Mouse (Mus musculus) spleen, postnatal 36 days (tissue): ENCODE data around the gene Gm5475.
"Not testable (repeated sequence)": the region's sequence is repeated elsewhere in the genome, so short reads cannot be mapped to it uniquely, and the experiment has no call there.

Experiments
- DNase-seq, 2 experiments: peaks; one replicate each; pipeline ENCODE4 v3.0.0; 2022; ENCODE audit warnings: low spot score in 2 of 2, mixed read lengths in 1 of 2

Gm5475 gene

GRCm38 (mm10) chr15:100421758-100422197 lies at the start of gene Gm5475:
Gene Gm5475, plus strand, starts transcription at chr15:100422147.
- DNase-seq: peak in 1 of 2 experiments; percentile 6

- DNase-seq: peak; percentile 24 to 29
These were observed 46.9 kb upstream of the Gm5475 start for GRCm38 (mm10) chr15:100375066-100375465.

DNA sequence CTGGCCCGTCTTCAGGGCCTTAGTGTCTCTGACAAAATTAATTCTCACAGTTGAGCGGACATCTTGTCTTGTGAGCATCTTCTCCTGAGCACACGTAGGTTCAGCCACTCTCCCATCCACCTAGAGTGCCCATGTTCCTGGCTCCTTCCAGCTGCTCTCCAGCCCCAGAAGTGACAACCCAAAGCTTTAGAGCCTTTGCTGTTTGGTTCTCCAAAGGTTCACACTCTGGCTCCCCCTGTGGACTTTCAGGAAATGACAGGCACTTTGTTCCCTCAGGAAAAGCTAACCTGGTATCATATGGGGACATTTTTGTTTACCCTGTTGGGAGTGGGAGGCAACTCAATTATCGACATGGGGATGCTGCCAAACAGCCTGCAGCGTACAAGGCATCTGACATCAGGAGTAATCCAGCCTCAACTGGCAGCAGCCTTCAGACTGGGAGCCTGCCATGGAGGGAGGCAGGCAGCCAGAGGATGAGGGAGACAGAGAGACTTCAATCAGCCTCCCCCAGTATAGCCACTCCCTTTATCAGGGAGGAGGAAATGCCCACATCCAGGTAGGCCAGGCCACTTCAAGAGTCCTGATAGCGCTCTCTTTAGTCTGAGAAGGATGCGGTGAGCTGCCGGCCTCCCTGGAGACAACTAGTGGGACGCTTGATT lies 44.0 kb upstream of the Gm5475 start:
- not testable (repeated sequence) for DNase-seq

DNA sequence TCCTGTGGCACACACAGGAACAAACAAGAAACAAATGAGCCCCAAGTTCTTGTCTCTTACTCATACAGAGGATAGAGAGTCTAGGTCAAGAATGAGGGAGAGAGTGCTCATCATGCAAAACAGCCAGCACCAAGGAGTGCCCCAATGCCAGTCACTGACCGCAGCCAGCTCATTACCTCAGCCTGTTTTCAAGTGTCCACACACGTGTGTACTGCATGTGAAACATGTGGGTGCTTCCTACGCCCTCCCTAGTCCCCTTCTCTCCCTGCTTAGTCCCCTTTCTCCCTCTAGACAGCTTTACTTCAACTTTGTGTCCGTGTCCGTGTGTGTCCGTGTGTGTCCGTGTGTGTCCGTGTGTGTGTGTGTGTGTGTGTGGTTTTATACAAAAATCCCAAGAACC lies 42.3 kb upstream of the Gm5475 start:
- no peak for DNase-seq

GRCm38 (mm10) chr15:100380104-100380503 lies 41.8 kb upstream of the Gm5475 start:
- no peak for DNase-seq

- DNase-seq: no peak
These were observed 36.2 kb upstream of the Gm5475 start for GRCm38 (mm10) chr15:100385705-100386104.

GRCm38 (mm10) chr15:100387544-100388223 lies 34.3 kb upstream of the Gm5475 start:
- no peak for DNase-seq

GRCm38 (mm10) chr15:100388224-100388835 lies 33.6 kb upstream of the Gm5475 start:
- peak; percentile 41 for DNase-seq

DNA sequence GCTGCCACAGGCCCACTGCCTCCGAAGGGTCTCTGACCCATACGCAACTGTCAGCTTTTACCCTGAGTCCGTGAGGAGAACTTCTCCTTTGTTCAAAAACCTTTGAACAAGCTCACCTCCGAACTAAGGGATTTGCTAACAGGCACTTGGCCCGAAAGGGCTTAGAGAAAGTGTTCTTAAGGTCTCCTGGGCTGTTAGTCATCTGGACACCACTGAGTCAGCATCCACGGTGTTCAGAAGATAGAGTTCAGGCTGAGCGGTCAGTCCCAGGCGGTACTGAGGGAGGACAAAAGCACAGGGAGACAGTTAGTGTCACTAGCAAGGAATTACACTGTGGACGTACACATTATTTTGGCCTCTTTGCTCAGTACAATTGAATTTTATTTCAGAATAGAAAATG lies 33.1 kb upstream of the Gm5475 start:
- DNase-seq: no peak

DNA sequence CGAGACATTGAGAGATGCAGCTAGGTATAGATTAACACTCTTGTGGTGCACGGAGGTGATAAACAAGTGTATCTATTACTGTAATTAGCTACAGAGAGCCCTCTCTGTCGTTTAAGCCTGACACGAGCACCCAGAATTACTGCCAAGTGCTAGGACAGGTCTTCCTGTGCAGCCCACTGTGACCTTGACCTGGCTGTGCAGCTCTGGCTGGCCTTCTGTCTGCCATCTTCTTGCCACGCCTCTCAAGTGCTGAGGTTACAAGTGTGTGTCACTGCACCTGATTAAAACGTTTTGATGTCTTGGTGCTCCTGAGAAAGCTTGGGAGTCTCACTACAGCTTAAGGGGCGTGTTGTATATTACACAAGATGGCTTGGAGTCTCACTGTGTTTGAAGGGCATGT lies 30.9 kb upstream of the Gm5475 start:
- DNase-seq: no peak

DNA sequence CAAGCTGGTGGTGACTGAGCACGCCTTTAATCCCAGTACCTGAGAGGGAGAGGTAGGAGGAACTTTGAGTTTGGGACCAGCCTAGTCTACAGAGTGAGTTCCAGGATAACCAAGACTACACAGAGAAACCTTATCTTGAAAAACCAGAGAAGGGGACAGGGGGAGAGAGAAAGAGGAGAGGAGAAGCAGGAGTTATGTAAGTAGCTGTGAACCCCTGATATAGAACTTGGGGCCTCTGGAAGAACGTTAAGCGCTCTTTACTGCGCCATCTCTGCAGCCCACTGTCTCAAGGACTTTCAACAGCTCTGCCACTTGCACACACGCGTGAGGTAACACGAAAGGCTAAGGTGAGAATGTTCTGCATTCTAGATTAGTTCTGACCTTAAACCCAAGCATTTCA lies 30.3 kb upstream of the Gm5475 start:
- no peak for DNase-seq

- no peak for DNase-seq
These were observed 28.9 kb upstream of the Gm5475 start for GRCm38 (mm10) chr15:100393016-100393415.

DNA sequence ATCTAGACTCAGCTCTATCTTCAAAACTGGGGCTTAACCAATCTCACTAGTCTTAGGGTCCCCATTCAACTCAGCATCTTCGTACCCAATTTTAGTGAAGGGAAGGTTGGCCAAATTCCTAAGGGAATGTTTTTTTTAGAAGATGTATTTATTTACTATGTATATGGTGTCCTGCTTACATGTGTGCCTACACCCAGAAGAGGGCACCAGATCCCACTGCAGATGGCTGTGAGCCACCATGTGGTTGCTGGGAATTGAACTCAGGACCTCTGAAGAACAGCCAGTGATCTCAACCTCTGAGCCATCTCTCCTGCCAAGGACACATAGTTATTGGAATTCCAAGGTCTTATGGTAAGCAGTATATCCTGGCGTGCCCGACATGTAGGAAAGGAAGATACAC lies 26.4 kb upstream of the Gm5475 start:
- no peak for DNase-seq

GRCm38 (mm10) chr15:100400592-100401250 lies 21.2 kb upstream of the Gm5475 start:
- DNase-seq: no peak

DNA sequence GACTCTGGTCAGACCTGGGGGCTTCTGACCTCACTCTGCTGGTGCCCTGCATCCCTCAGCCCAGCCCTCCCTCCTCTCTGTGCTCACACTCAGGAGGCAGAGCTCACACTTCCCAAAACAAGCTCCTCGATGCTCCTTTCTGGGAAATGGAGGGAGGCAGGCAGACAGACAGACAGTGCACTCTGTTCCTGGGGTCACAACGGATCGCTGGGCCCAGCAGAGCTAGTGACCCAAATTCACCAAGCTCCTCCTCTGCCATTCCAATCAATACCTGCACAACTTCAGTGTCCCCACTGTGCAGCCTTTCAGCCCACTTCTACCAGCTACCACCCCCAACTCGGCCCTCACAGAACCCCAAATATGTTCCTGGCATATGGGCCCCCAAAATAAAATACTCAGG lies 20.1 kb upstream of the Gm5475 start:
- no peak for DNase-seq

DNA sequence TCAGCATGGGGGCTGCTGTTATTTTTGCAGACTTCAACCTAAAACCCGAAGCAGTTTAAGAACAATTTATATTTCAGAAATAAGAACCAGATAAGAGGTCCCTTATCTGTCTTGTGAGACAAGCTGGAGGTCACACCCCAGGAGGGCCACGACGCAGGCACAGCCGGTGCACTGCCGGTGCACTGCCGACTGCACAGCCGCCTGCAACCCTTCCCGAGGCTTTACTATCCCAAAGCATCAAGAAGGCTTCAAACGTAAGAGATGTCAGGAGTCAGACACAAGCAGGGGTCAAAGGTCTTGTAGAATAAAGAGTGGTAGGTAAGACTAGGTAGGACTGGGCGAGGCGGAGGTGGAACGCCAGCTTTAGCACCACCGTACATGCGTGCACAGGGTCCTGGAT lies 19.6 kb upstream of the Gm5475 start:
- DNase-seq: no peak

DNA sequence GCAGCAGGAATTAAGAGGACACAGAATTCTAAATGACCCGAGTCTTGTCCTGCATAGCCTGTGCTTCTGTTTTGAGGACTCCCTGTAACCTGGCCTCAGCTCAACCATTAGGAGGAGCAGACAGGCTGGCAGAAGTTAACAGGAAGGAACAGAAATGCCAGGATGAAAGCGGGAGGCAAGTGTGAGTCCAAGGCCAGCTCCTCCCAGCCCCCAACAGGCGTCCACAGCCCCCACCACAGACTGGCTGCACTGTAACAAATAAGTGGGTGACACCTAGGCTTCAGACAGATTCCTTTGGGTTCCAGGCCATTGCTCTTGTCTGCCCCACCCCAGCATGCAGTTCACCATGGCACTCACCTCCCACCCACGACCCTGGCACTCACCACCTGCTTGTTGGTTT lies 19.1 kb upstream of the Gm5475 start:
- no peak for DNase-seq

DNA sequence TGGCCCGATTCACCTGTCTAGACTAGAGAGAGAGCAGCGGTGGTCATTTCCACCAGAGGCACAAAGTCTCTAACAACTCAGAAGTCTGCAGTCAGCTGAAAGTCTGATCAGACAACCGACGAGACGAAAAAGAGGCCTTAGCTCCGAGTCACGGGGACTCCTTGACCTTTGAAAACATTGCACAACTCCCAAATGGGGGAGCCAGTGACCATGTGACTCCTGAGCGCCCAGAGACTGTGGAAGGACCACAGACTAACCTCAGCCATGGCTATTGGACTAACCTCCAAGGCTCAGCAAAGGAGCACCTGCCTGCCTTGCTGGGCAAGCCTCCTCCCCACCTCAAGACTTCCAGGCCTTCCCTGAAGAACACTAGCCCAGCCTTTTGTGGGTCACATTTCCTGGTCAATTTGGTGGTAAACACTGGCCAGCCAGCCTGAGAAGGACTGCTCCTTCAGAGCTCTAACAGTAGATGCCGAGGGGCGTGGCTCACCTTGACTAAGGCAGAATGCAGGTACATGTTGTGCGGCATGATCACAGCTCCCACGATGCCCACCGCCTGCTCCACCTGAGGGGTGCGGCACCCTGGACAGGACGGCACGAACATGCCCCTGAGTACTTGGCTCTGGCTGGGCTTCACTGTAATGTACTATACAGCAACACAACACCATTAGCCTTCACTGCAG lies 18.5 kb upstream of the Gm5475 start:
- no peak for DNase-seq

- DNase-seq: no peak
These were observed 15.9 kb upstream of the Gm5475 start for GRCm38 (mm10) chr15:100406088-100406487.

- DNase-seq: peak in 1 of 2 experiments; percentile 69
These were observed 10.9 kb upstream of the Gm5475 start for GRCm38 (mm10) chr15:100410918-100411672.

GRCm38 (mm10) chr15:100411731-100412130 lies 10.2 kb upstream of the Gm5475 start:
- no peak for DNase-seq
